Comparison of ENCODE assay signal across 8 mouse cellular contexts in the genomic region with DNA sequence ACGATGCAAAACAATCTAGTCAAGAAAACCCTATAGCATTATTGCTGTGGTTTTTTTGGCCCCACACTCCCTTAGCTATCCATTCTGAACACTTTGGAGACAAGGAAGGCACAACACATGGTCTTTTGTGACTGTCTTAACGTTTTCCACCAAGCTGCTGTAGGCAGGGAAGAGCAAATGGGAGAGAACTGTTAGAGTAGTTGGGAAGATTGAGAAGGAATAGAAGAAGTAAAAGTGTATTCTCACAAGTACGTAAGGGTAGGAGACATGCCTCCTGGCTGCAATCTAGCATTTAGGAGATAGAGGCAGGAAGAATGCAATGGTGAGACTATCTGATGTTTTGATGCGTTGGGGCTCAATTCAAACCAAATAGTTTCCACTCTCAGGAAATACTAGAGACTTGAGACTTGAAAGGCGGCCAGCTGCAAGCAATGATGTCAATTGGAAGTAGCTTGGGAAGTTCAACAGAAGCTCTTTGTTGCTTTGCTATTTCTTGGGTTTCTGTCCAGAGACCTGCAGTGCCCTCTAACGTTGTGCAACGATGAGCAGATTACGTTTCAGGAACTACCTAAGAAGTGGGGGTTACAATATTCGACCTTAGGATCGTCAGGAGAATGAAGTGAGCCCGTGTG. TPM values are rescaled to one million over a fixed set of nuclear protein-coding genes. Genes with fewer than 3 reads are reported as not detected.
DNase-seq lines count a peak whose midpoint lies in the region; ATAC-seq lines count a peak whose summit lies in the region.

No protein-coding gene starts in this region.

- no peak overlapping the region for H3K4me3 ChIP-seq in limb, embryonic 12.5 days (replicated peaks)
- no peak overlapping the region for H3K4me3 ChIP-seq in limb, embryonic 10.5 days
- H3K4me3 ChIP-seq in embryonic facial prominence, embryonic 11.5 days (ENCODE audit: low read depth, low read length), result no peak overlapping the region
- H3K4me3 ChIP-seq in hindbrain, embryonic 10.5 days, result no peak overlapping the region
- H3K4me3 ChIP-seq in liver, embryonic 16.5 days (ENCODE audit: low read depth, low read length), result no peak overlapping the region

- no peak overlapping the region for H3K9ac ChIP-seq in limb, embryonic 12.5 days (replicated peaks)
- H3K9ac ChIP-seq in embryonic facial prominence, embryonic 11.5 days (replicated peaks; ENCODE audit: low read length), result no peak overlapping the region
- no peak overlapping the region for H3K9ac ChIP-seq in liver, embryonic 16.5 days (ENCODE audit: low read depth, low read length)

- H3K27me3 ChIP-seq in limb, embryonic 12.5 days, result no peaks in the 10 kb centered on the region
- H3K27me3 ChIP-seq in limb, embryonic 10.5 days (ENCODE audit: low read depth, poor library complexity, severe bottlenecking), result no peaks in the 10 kb centered on the region
- no peaks in the 10 kb centered on the region for H3K27me3 ChIP-seq in embryonic facial prominence, embryonic 11.5 days (ENCODE audit: control insufficient read depth, insufficient read depth, low read length)
- H3K27me3 ChIP-seq in hindbrain, embryonic 10.5 days (ENCODE audit: insufficient read depth, poor library complexity, severe bottlenecking), result no peaks in the 10 kb centered on the region
- no peaks in the 10 kb centered on the region for H3K27me3 ChIP-seq in liver, embryonic 16.5 days (ENCODE audit: control insufficient read depth, insufficient read depth, low read depth, low read length)
- H3K27me3 ChIP-seq in splenic B cell, adult 2 months (ENCODE audit: control insufficient read depth, insufficient read depth, low read length, poor library complexity, severe bottlenecking), result no peaks in the 10 kb centered on the region

- H3K27ac ChIP-seq in limb, embryonic 12.5 days, result peak overlapping the region; percentile 78
- no peak overlapping the region for H3K27ac ChIP-seq in limb, embryonic 10.5 days
- H3K27ac ChIP-seq in embryonic facial prominence, embryonic 11.5 days (replicated peaks; ENCODE audit: low read depth, low read length), result 0 out of 2 replicates have a peak overlapping the region, but pooled peaks have one; percentile 8
- peak overlapping the region; percentile 71; the same call in 1 of the 2 replicates for H3K27ac ChIP-seq in hindbrain, embryonic 10.5 days
- H3K27ac ChIP-seq in liver, embryonic 16.5 days (ENCODE audit: low read length), result peak overlapping the region; percentile 57

- no peaks in the 10 kb centered on the region for H3K9me3 ChIP-seq in limb, embryonic 12.5 days
- no peaks in the 10 kb centered on the region for H3K9me3 ChIP-seq in limb, embryonic 10.5 days (replicated peaks)
- H3K9me3 ChIP-seq in embryonic facial prominence, embryonic 11.5 days (replicated peaks; ENCODE audit: control insufficient read depth, low read length), result no peaks in the 10 kb centered on the region
- H3K9me3 ChIP-seq in hindbrain, embryonic 10.5 days, result no peaks in the 10 kb centered on the region
- no peaks in the 10 kb centered on the region for H3K9me3 ChIP-seq in liver, embryonic 16.5 days (replicated peaks; ENCODE audit: control insufficient read depth, low read length)

- no peak for DNase-seq in limb, embryonic 10.5 days (ENCODE audit: low spot score)
- DNase-seq in embryonic facial prominence, embryonic 11.5 days (ENCODE audit: low spot score), result peak; percentile 78
- DNase-seq in hindbrain, embryonic 10.5 days (ENCODE audit: low spot score), result peak; percentile 10
- DNase-seq in splenic B cell, adult 2 months (ENCODE audit: low read depth, low spot score), result peak; percentile 59
- DNase-seq in spleen, adult 18-20 months, result no peak
- DNase-seq in right cerebral cortex, adult 18-20 months, result no peak

- H3K4me1 ChIP-seq in limb, embryonic 12.5 days (replicated peaks), result peaks cover 40% of the 10 kb centered on the region
- peaks cover 12% of the 10 kb centered on the region; the same call in 1 of the 2 replicates for H3K4me1 ChIP-seq in limb, embryonic 10.5 days
- no peaks in the 10 kb centered on the region for H3K4me1 ChIP-seq in embryonic facial prominence, embryonic 11.5 days (ENCODE audit: control insufficient read depth, insufficient read depth, low read length)
- H3K4me1 ChIP-seq in hindbrain, embryonic 10.5 days (replicated peaks), result peaks cover 52% of the 10 kb centered on the region
- peaks cover 12% of the 10 kb centered on the region for H3K4me1 ChIP-seq in liver, embryonic 16.5 days (ENCODE audit: control insufficient read depth, low read depth, low read length)

- H3K4me2 ChIP-seq in limb, embryonic 12.5 days, result no peak overlapping the region
- H3K4me2 ChIP-seq in embryonic facial prominence, embryonic 11.5 days (ENCODE audit: low read depth, low read length), result no peak overlapping the region
- no peak overlapping the region for H3K4me2 ChIP-seq in liver, embryonic 16.5 days (ENCODE audit: low read depth, low read length)

- WGBS in limb, embryonic 12.5 days, result 27% methylated on average over 11 of the region's 11 CpGs
- WGBS in limb, embryonic 10.5 days, result 36% methylated on average over 11 of the region's 11 CpGs
- 21% methylated on average over 11 of the region's 11 CpGs for WGBS in embryonic facial prominence, embryonic 11.5 days
- WGBS in hindbrain, embryonic 10.5 days, result 32% methylated on average over 11 of the region's 11 CpGs
- WGBS in liver, embryonic 16.5 days (ENCODE audit: insufficient replicate concordance), result 10% methylated on average over 11 of the region's 11 CpGs

- H3K36me3 ChIP-seq in limb, embryonic 12.5 days, result peaks cover 47% of the 10 kb centered on the region
- H3K36me3 ChIP-seq in limb, embryonic 10.5 days, result peaks cover 51% of the 10 kb centered on the region
- peaks cover 6% of the 10 kb centered on the region for H3K36me3 ChIP-seq in embryonic facial prominence, embryonic 11.5 days (replicated peaks; ENCODE audit: control insufficient read depth, insufficient read depth, low read depth, low read length)
- peaks cover 50% of the 10 kb centered on the region for H3K36me3 ChIP-seq in hindbrain, embryonic 10.5 days
- H3K36me3 ChIP-seq in liver, embryonic 16.5 days (ENCODE audit: control insufficient read depth, insufficient read depth), result peaks cover 26% of the 10 kb centered on the region
- H3K36me3 ChIP-seq in splenic B cell, adult 2 months (ENCODE audit: control insufficient read depth, insufficient read depth, low read length, poor library complexity, severe bottlenecking), result peaks cover 20% of the 10 kb centered on the region

- ATAC-seq in limb, embryonic 12.5 days (ENCODE audit: insufficient number of reproducible peaks, insufficient read depth, low FRiP score, low TSS enrichment, low read depth), result no peak
- 0 out of 2 replicates have a peak, but pooled peaks have one; percentile 1 for ATAC-seq in embryonic facial prominence, embryonic 11.5 days (replicated peaks; ENCODE audit: insufficient number of reproducible peaks, low FRiP score, low TSS enrichment, low read depth)
- ATAC-seq in liver, embryonic 16.5 days (ENCODE audit: low read depth), result no peak; the same call in 1 of the 2 replicates

RNA-seq across cellular contexts. Expression of a gene that starts 6.6 kb away (rescaled TPM):
- 2,429 and 2,480 TPM in 2 replicates for polyA plus RNA-seq in limb, embryonic 12.5 days (2016; fragmentation: Nextera tagmentation; extraction: Ambion mirVana)
- polyA plus RNA-seq in limb, embryonic 10.5 days (2016; fragmentation: Nextera tagmentation; extraction: Ambion mirVana), result 3,450 and 4,164 TPM in 2 replicates
- polyA plus RNA-seq in embryonic facial prominence, embryonic 11.5 days (2014; fragmentation: Nextera tagmentation; extraction: Ambion mirVana), result 4,013 and 4,203 TPM in 2 replicates
- polyA plus RNA-seq in hindbrain, embryonic 10.5 days (2016; fragmentation: Nextera tagmentation; extraction: Ambion mirVana), result 2,933 and 3,536 TPM in 2 replicates
- 981 and 995 TPM in 2 replicates for polyA plus RNA-seq in liver, embryonic 16.5 days (2015; fragmentation: Nextera tagmentation; extraction: Ambion mirVana)

Comparison
In these comparisons a context has a peak if more than half of its experiments do, and no peak if none do; other contexts are left out.
1. DNase-seq: peak in embryonic facial prominence, embryonic 11.5 days (single experiment), hindbrain, embryonic 10.5 days (single experiment) and splenic B cell, adult 2 months (single experiment); none in limb, embryonic 10.5 days (single experiment), spleen, adult 18-20 months (0 of 2) and right cerebral cortex, adult 18-20 months (single experiment).